Comparison of ENCODE assay signal across 17 mouse cellular contexts in genomic region chr19:19104581-19104980, GRCm38 (mm10). TPM values are rescaled to one million over a fixed set of nuclear protein-coding genes. Genes with fewer than 3 reads are reported as not detected.
"Had no signal": no experiment of that assay in that cellular context is flagged by ENCODE, and none has a peak within 500 bp of the region (broad histone marks: within the 10 kb centered on the region; RNA-seq: fewer than 3 reads in every experiment).

No protein-coding gene starts in this region.

- DNase-seq: right cerebral cortex, adult 18-20 months; right cerebral cortex, postnatal 14 days; right cerebral cortex, postnatal 25 days; right cerebral cortex, postnatal 4 days; spleen, adult 18-20 months; thymus, adult 18-20 months; thymus, adult 2 months; thymus, postnatal 14 days; thymus, postnatal 25 days; thymus, postnatal 36 days; thymus, postnatal 4 days had no signal

- H3K9ac ChIP-seq: neural tube, embryonic 12.5 days; neural tube, embryonic 13.5 days; neural tube, embryonic 15.5 days; stomach, embryonic 15.5 days had no signal

- H3K36me3 ChIP-seq: neural tube, embryonic 12.5 days; neural tube, embryonic 13.5 days; neural tube, embryonic 15.5 days; stomach, embryonic 15.5 days had no signal

- H3K4me2 ChIP-seq: neural tube, embryonic 12.5 days; neural tube, embryonic 13.5 days; neural tube, embryonic 15.5 days; stomach, embryonic 15.5 days had no signal

- H3K4me3 ChIP-seq: neural tube, embryonic 12.5 days; neural tube, embryonic 13.5 days; neural tube, embryonic 15.5 days; stomach, embryonic 15.5 days had no signal

- H3K27ac ChIP-seq: neural tube, embryonic 12.5 days; neural tube, embryonic 13.5 days; neural tube, embryonic 15.5 days; stomach, embryonic 15.5 days; stomach, postnatal 0 days had no signal

- H3K9me3 ChIP-seq: neural tube, embryonic 12.5 days; neural tube, embryonic 13.5 days; neural tube, embryonic 15.5 days; stomach, embryonic 15.5 days had no signal

RNA-seq across cellular contexts. Expression of gene Rorb, which starts 6.4 kb away (rescaled TPM):
- polyA plus RNA-seq: spleen, adult 2 months had no signal
